Mouse (Mus musculus): ENCODE data around the gene Large1. TPM values are rescaled to one million over a fixed set of nuclear protein-coding genes. Genes with fewer than 3 reads are reported as not detected.

Large1 gene
- total and polyA plus RNA-seq, 3 experiments, result not detected

DNA sequence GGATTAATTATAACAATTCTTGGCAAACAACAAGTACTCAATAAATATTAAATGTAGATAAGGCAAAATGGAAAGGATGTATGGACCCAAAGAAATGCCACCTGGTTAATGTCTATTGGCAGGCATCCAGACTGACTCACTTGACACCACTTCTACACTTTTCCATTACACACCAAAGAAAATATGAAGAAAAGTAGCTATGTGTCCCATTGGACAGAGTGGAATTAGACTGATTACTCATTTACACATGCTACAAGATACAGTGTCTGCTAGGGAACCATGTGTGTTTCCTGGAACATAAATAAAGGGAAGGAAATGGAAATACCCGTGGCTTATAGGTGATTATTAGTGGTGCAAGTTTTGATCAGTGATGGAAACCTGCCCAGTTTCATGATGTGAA is 521.0 kb downstream of the Large1 start:
- Histone ChIP-seq H3K79me2 (ENCODE audit: control insufficient read depth, insufficient read depth, low read length, poor library complexity) (no peaks in the 10 kb centered on the region), H3K27ac (ENCODE audit: control insufficient read depth, low read depth, low read length) (no peak overlapping the region), H3K36me3 (ENCODE audit: control insufficient read depth in 1 of 2, insufficient read depth in 2 of 2, low read length in 2 of 2) (no peaks in the 10 kb centered on the region), H3K9me3 (replicated peaks; ENCODE audit: insufficient read depth, low read length) (no peaks in the 10 kb centered on the region), H3K27me3 (ENCODE audit: control insufficient read depth in 1 of 2, insufficient read depth in 2 of 2, low read length in 2 of 2) (no peaks in the 10 kb centered on the region), H3K9ac (ENCODE audit: control insufficient read depth, low read depth, low read length, poor library complexity, severe bottlenecking) (no peak overlapping the region), H3K4me3 (ENCODE audit: control insufficient read depth in 1 of 2, insufficient read depth in 1 of 2, low read depth in 2 of 2, low read length in 2 of 2) (no peak overlapping the region), H3K4me1 (ENCODE audit: control insufficient read depth in 1 of 2, insufficient read depth in 2 of 2, low read length in 2 of 2) (no peaks in the 10 kb centered on the region)
- TF ChIP-seq UBTF (IDR thresholded peaks at IDR 0.05; ENCODE audit: borderline replicate concordance, insufficient read depth, low read depth, low read length), result no peak
- no peak for DNase-seq (ENCODE audit: low read depth, low spot score)

DNA sequence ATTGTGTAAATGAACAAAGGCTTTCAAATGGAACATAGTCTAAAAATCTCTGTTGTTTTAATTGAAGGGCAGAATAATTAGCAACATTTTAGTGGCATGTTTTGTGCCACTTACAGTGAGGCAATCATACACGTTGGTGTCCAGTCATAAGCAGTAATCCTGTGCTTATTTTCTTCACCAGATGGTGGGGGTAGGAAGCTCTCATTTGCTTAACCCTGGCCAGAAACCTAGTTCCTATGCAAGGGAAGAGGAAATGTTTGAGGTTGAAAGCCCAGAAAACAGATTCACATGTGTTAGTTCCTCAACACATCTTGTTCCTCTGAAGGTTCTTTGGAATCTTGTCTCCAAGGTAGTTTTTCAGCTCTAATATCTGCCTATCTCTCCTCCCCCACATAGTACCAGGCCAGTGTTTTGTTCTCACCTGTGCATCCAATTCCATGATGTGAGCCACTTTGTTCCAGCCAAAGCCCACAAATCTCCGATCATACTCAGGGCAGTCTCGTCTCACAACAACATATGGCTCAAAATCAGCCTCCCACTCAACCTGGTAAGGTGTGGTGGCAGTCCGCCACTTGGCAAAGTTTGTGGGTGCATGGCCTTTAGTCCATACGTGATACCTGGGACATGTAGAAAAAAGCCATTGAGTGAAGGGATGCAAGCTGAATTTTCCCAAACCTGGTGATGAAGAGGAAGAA is 535.5 kb downstream of the Large1 start:
- Histone ChIP-seq H3K4me1 (ENCODE audit: control insufficient read depth in 1 of 2, insufficient read depth in 2 of 2, low read length in 2 of 2) (no peaks in the 10 kb centered on the region), H3K27me3 (ENCODE audit: control insufficient read depth in 1 of 2, insufficient read depth in 2 of 2, low read length in 2 of 2) (no peaks in the 10 kb centered on the region), H3K9ac (ENCODE audit: control insufficient read depth, low read depth, low read length, poor library complexity, severe bottlenecking) (no peak overlapping the region), H3K36me3 (ENCODE audit: control insufficient read depth in 1 of 2, insufficient read depth in 2 of 2, low read length in 2 of 2) (no peaks in the 10 kb centered on the region), H3K4me3 (ENCODE audit: control insufficient read depth in 1 of 2, insufficient read depth in 1 of 2, low read depth in 2 of 2, low read length in 2 of 2) (no peak overlapping the region), H3K9me3 (replicated peaks; ENCODE audit: insufficient read depth, low read length) (no peaks in the 10 kb centered on the region), H3K27ac (ENCODE audit: control insufficient read depth, low read depth, low read length) (no peak overlapping the region), H3K79me2 (ENCODE audit: control insufficient read depth, insufficient read depth, low read length, poor library complexity) (no peaks in the 10 kb centered on the region)
- TF ChIP-seq ZMIZ1 (IDR thresholded peaks at IDR 0.05; ENCODE audit: low read depth, low read length) (no peak), ZKSCAN1 (IDR thresholded peaks at IDR 0.05; ENCODE audit: low read depth, low read length) (no peak), E2F4 (IDR thresholded peaks at IDR 0.05; ENCODE audit: borderline replicate concordance, low read depth, low read length) (no peak), SIN3A (IDR thresholded peaks at IDR 0.05; ENCODE audit: low read length) (no peak), TCF12 (IDR thresholded peaks at IDR 0.05; ENCODE audit: low read depth, low read length) (no peak), KAT2A (conservative IDR thresholded peaks at IDR 0.05; ENCODE audit: low read depth, low read length) (no peak), POLR2AphosphoS5 (IDR thresholded peaks at IDR 0.05; ENCODE audit: borderline replicate concordance, low read depth, low read length) (no peak), ETS1 (IDR thresholded peaks at IDR 0.05; ENCODE audit: low read depth, low read length) (no peak), EP300 (IDR thresholded peaks at IDR 0.05; ENCODE audit: low read depth in 1 of 2, low read length in 2 of 2) (no peak), UBTF (IDR thresholded peaks at IDR 0.05; ENCODE audit: borderline replicate concordance, insufficient read depth, low read depth, low read length) (no peak), MYB (IDR thresholded peaks at IDR 0.05; ENCODE audit: low read depth, low read length) (no peak)
- no peak for DNase-seq (ENCODE audit: low read depth, low spot score)

DNA sequence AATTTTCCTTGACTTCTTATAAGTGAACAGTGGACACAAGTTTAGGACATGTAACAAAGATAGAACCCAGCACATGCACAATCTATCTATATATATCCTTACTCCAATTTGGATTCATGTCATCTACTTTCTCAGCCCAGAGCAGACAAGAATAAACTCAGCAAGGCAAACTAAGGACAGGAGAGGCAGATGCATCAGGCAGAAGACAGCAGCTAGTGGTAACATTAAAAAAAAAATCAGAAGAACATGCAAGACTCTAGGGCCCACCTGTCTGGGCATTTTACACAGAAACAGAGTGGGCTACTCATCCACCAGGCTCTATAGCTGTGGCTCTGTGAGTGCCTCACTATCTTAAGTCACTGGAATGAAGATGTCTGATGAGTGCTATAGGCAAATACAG is 536.7 kb downstream of the Large1 start:
- no peak for TF ChIP-seq CHD1 (IDR thresholded peaks at IDR 0.05; ENCODE audit: low read depth, low read length)
- no peak for TF ChIP-seq MAFK (IDR thresholded peaks at IDR 0.05; ENCODE audit: borderline replicate concordance, low read depth, low read length)
- Histone ChIP-seq H3K27ac (ENCODE audit: control insufficient read depth, low read depth, low read length) (no peak overlapping the region), H3K27me3 (ENCODE audit: control insufficient read depth in 1 of 2, insufficient read depth in 2 of 2, low read length in 2 of 2) (no peaks in the 10 kb centered on the region), H3K4me3 (ENCODE audit: control insufficient read depth in 1 of 2, insufficient read depth in 1 of 2, low read depth in 2 of 2, low read length in 2 of 2) (no peak overlapping the region), H3K79me2 (ENCODE audit: control insufficient read depth, insufficient read depth, low read length, poor library complexity) (no peaks in the 10 kb centered on the region), H3K9me3 (replicated peaks; ENCODE audit: insufficient read depth, low read length) (no peaks in the 10 kb centered on the region), H3K4me1 (ENCODE audit: control insufficient read depth in 1 of 2, insufficient read depth in 2 of 2, low read length in 2 of 2) (no peaks in the 10 kb centered on the region), H3K9ac (ENCODE audit: control insufficient read depth, low read depth, low read length, poor library complexity, severe bottlenecking) (no peak overlapping the region), H3K36me3 (ENCODE audit: control insufficient read depth in 1 of 2, insufficient read depth in 2 of 2, low read length in 2 of 2) (no peaks in the 10 kb centered on the region)
- no peak for DNase-seq (ENCODE audit: low read depth, low spot score)

Measured in MEL (cell line).